Mouse (Mus musculus) adrenal gland, postnatal 25 days (tissue): ENCODE measurements at regions not wholly inside any gene's neighbourhood (a gene's known extent, or its start where the extent isn't known, plus 50 kb on each side); places are given as distances from the start of the nearest gene placed in this dataset.

Experiments used
- DNase-seq: peaks from one replicate; pipeline ENCODE4 v3.0.0; 2021; ENCODE audit warnings: mixed read lengths

DNA sequence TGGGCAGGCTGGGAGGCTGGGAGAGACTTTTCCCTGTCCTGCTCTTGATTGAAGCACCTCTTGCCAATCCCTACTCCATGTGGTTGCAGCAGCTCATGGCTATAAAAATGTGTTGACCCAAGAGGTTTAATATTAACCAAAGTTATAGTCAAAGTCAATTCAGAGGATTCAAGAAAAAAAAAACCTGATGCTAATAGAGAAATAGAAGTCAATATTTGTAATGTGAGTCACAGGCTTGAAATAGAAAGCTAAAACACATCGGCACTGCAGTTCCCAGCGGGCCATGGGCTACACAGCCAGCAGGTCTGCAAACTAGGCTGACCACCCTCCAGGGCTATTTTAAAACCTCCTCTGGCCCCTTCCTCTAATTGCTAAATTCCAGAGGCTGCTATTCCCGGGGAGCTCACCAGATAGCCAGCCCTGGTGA, 53.2 kb upstream of the Bmp2 start:
- no peak for DNase-seq

DNA sequence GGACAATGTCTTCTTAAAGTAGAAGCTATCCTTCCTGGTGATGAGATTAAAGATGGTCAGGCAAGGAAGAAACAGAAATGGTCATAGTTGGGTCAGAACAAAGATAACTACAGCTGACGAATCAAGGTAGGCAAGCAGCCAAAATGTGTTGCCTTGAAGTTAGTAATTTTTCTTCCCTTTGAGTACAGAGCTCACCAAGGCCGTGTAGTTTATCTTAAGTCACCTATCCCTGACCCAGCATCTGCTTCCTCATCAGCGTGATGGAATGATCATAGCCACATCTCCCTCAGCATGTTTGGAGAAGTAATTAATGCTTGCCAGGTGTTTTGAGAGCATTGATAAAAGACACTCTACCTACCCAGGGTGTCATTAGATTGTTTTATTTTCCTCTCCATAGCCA, 52.1 kb upstream of the Bmp2 start:
- peak; percentile 51 for DNase-seq
